Mouse (Mus musculus) heart, embryonic 13.5 days (tissue): ENCODE results near the gene Rpl32. TPM values are rescaled to one million over a fixed set of nuclear protein-coding genes. Genes with fewer than 3 reads are reported as not detected.
A peak's percentile ranks its signal among the peaks of the same experiment; 100 is the strongest.

ENCODE experiments used
- ATAC-seq: fragments of 200-750 bp; cut with Nextera tagmentation; 2 replicates; pipeline ENCODE4 v1.8.0; 2017; ENCODE audit warnings: moderate TSS enrichment; ENCODE audit not compliant: insufficient number of reproducible peaks, low FRiP score, low TSS enrichment; ENCODE audit errors: extremely low read depth
- H3K27ac ChIP-seq: fragments of 300-500 bp; sonication (generic); replicated peaks from 2 replicates; pipeline ENCODE4 v1.5.1; 2015; ENCODE audit warnings: moderate library complexity, mild to moderate bottlenecking, inconsistent platforms
- H3K27me3 ChIP-seq: fragments of 300-500 bp; sonication (generic); replicated peaks from 2 replicates; pipeline ENCODE4 v1.6.1; 2015; ENCODE audit warnings: mild to moderate bottlenecking, inconsistent platforms
- H3K36me3 ChIP-seq: fragments of 300-500 bp; sonication (generic); 2 replicates; pipeline ENCODE4 v1.6.1; 2015; ENCODE audit warnings: mild to moderate bottlenecking, inconsistent platforms
- H3K4me1 ChIP-seq: fragments of 300-500 bp; sonication (generic); 2 replicates; pipeline ENCODE4 v1.6.1; 2015; ENCODE audit warnings: inconsistent platforms
- H3K4me2 ChIP-seq: fragments of 300-500 bp; sonication (generic); 2 replicates; pipeline ENCODE4 v1.6.1; 2015; ENCODE audit warnings: inconsistent platforms, mild to moderate bottlenecking, moderate library complexity
- H3K4me3 ChIP-seq: fragments of 300-500 bp; sonication (generic); 2 replicates; pipeline ENCODE4 v1.5.1; 2015; ENCODE audit warnings: moderate library complexity, mild to moderate bottlenecking, inconsistent platforms
- H3K9ac ChIP-seq: fragments of 300-500 bp; sonication (generic); 2 replicates; pipeline ENCODE4 v1.6.1; 2015; ENCODE audit warnings: inconsistent platforms, mild to moderate bottlenecking, moderate library complexity
- H3K9me3 ChIP-seq: fragments of 300-500 bp; sonication (generic); 2 replicates; pipeline ENCODE4 v1.6.1; 2016; ENCODE audit warnings: inconsistent platforms
- WGBS: fragments of 180-500 bp; shearing (Covaris S2); methylation state at CpG from one replicate; pipeline ENCODE4 v1.1.7; 2015; ENCODE audit warnings: mixed read lengths; 5-methylcytosine and 5-hydroxymethylcytosine counted together
- polyA plus RNA-seq: library from polyadenylated mRNA; unstranded; fragments of >200 nt; fragmentation: Nextera tagmentation; extraction: Ambion mirVana; gene quantifications from 2 replicates; pipeline ENCODE4 v1.2.1, GENCODE M21; 2015

Rpl32 gene
- polyA plus RNA-seq: 1,371 and 1,440 TPM in 2 replicates

- Histone ChIP-seq H3K4me2 (peak within 1 kb of the TSS; percentile 73), H3K27me3 (no peaks in the 10 kb centered on the region), H3K9ac (peak within 1 kb of the TSS; percentile 98), H3K9me3 (no peaks in the 10 kb centered on the region), H3K36me3 (peaks cover 39% of the 10 kb centered on the region), H3K27ac (peak within 1 kb of the TSS; percentile 96), H3K4me1 (peaks cover 31% of the 10 kb centered on the region), H3K4me3 (peak within 1 kb of the TSS; percentile 90)
- under 1% methylated on average over 47 of the region's 47 CpGs for WGBS
- ATAC-seq: peak; percentile 32; the same call in 1 of the 2 replicates
These were observed at the start of gene Rpl32 for GRCm38 (mm10) chr6:115808488-115809231. Gene Rpl32, minus strand, starts transcription at chr6:115808747.

- Histone ChIP-seq H3K27ac (peak overlapping the region; percentile 77), H3K9me3 (no peaks in the 10 kb centered on the region), H3K27me3 (no peaks in the 10 kb centered on the region), H3K36me3 (no peaks in the 10 kb centered on the region), H3K4me1 (peaks cover 64% of the 10 kb centered on the region), H3K9ac (no peak overlapping the region), H3K4me3 (no peak overlapping the region), H3K4me2 (no peak overlapping the region)
- ATAC-seq: no peak
- 50% methylated on average over 4 of the region's 4 CpGs for WGBS
These were observed 47.8 kb upstream of the Rpl32 start for GRCm38 (mm10) chr6:115856361-115856745.

GRCm38 (mm10) chr6:115855733-115856360 lies 47.3 kb upstream of the Rpl32 start:
- WGBS: 56% methylated on average over 3 of the region's 3 CpGs
- H3K27me3 ChIP-seq: no peaks in the 10 kb centered on the region
- H3K27ac ChIP-seq: peak overlapping the region; percentile 77
- H3K36me3 ChIP-seq: no peaks in the 10 kb centered on the region
- no peak overlapping the region for H3K4me3 ChIP-seq
- no peak for ATAC-seq
- H3K9ac ChIP-seq: no peak overlapping the region
- no peak overlapping the region for H3K4me2 ChIP-seq
- peaks cover 64% of the 10 kb centered on the region for H3K4me1 ChIP-seq
- no peaks in the 10 kb centered on the region for H3K9me3 ChIP-seq

- peaks cover 53% of the 10 kb centered on the region for H3K4me1 ChIP-seq
- H3K9me3 ChIP-seq: no peaks in the 10 kb centered on the region
- no peak for ATAC-seq
- H3K4me2 ChIP-seq: no peak overlapping the region
- no peaks in the 10 kb centered on the region for H3K27me3 ChIP-seq
- H3K36me3 ChIP-seq: peaks cover 6% of the 10 kb centered on the region
- H3K27ac ChIP-seq: no peak overlapping the region
- H3K4me3 ChIP-seq: no peak overlapping the region
- no peak overlapping the region for H3K9ac ChIP-seq
- WGBS: 66% methylated on average over 2 of the region's 2 CpGs
These were observed 45.9 kb upstream of the Rpl32 start for GRCm38 (mm10) chr6:115854432-115854831.

GRCm38 (mm10) chr6:115853985-115854384 lies 45.4 kb upstream of the Rpl32 start:
- H3K4me2 ChIP-seq: peak overlapping the region; percentile 89
- no peak for ATAC-seq
- H3K4me3 ChIP-seq: peak overlapping the region; percentile 64
- no peaks in the 10 kb centered on the region for H3K27me3 ChIP-seq
- peak overlapping the region; percentile 81 for H3K9ac ChIP-seq
- H3K27ac ChIP-seq: peak overlapping the region; percentile 91
- peaks cover 49% of the 10 kb centered on the region for H3K4me1 ChIP-seq
- H3K36me3 ChIP-seq: peaks cover 11% of the 10 kb centered on the region
- 48% methylated on average over 7 of the region's 7 CpGs for WGBS
- no peaks in the 10 kb centered on the region for H3K9me3 ChIP-seq

GRCm38 (mm10) chr6:115853091-115853813 lies 44.7 kb upstream of the Rpl32 start, which contains the start of the genes Mbd4 and Ift122:
Gene Mbd4, minus strand, starts transcription at chr6:115853371.
Gene Ift122, plus strand, starts transcription at chr6:115853470.
- Histone ChIP-seq H3K27ac (peak within 1 kb of the TSS; percentile 92), H3K4me3 (peak within 1 kb of the TSS; percentile 64), H3K27me3 (no peaks in the 10 kb centered on the region), H3K4me2 (peak within 1 kb of the TSS; percentile 89), H3K9ac (peak within 1 kb of the TSS; percentile 85), H3K4me1 (peaks cover 53% of the 10 kb centered on the region), H3K9me3 (no peaks in the 10 kb centered on the region), H3K36me3 (peaks cover 18% of the 10 kb centered on the region)
- peak; percentile 94 for ATAC-seq
- under 1% methylated on average over 51 of the region's 51 CpGs for WGBS

GRCm38 (mm10) chr6:115852446-115853090 lies 44.0 kb upstream of the Rpl32 start:
- ATAC-seq: peak; percentile 11
- 5% methylated on average over 20 of the region's 20 CpGs for WGBS

GRCm38 (mm10) chr6:115848598-115849304 lies 40.2 kb upstream of the Rpl32 start:
- Histone ChIP-seq H3K27ac (no peak overlapping the region), H3K9ac (no peak overlapping the region), H3K4me1 (peaks cover 26% of the 10 kb centered on the region), H3K36me3 (peaks cover 42% of the 10 kb centered on the region), H3K4me2 (no peak overlapping the region), H3K9me3 (no peaks in the 10 kb centered on the region), H3K27me3 (no peaks in the 10 kb centered on the region), H3K4me3 (no peak overlapping the region)
- no peak for ATAC-seq
- 93% methylated on average over 10 of the region's 10 CpGs for WGBS

More at GRCm38 (mm10) chr6:115852446-115853090, 44.0 kb upstream of the Rpl32 start:
- peaks cover 53% of the 10 kb centered on the region for H3K4me1 ChIP-seq
- no peaks in the 10 kb centered on the region for H3K27me3 ChIP-seq
- H3K4me2 ChIP-seq: peak overlapping the region; percentile 89
- H3K27ac ChIP-seq: peak overlapping the region; percentile 92
- peak overlapping the region; percentile 85 for H3K9ac ChIP-seq
- H3K4me3 ChIP-seq: peak overlapping the region; percentile 64
- peaks cover 20% of the 10 kb centered on the region for H3K36me3 ChIP-seq
- no peaks in the 10 kb centered on the region for H3K9me3 ChIP-seq

GRCm38 (mm10) chr6:115846640-115847411 lies 38.3 kb upstream of the Rpl32 start:
- WGBS: 36% methylated on average over 8 of the region's 8 CpGs
- peaks cover 16% of the 10 kb centered on the region for H3K4me1 ChIP-seq
- no peak overlapping the region for H3K4me2 ChIP-seq
- no peaks in the 10 kb centered on the region for H3K9me3 ChIP-seq
- H3K9ac ChIP-seq: no peak overlapping the region
- no peak overlapping the region for H3K4me3 ChIP-seq
- no peaks in the 10 kb centered on the region for H3K27me3 ChIP-seq
- no peak for ATAC-seq
- 0 out of 2 replicates have a peak overlapping the region, but pooled peaks have one; percentile 20 for H3K27ac ChIP-seq
- H3K36me3 ChIP-seq: peaks cover 62% of the 10 kb centered on the region

- H3K27me3 ChIP-seq: no peaks in the 10 kb centered on the region
- no peaks in the 10 kb centered on the region for H3K9me3 ChIP-seq
- no peak overlapping the region for H3K4me3 ChIP-seq
- 91% methylated on average over 4 of the region's 4 CpGs for WGBS
- H3K4me2 ChIP-seq: no peak overlapping the region
- no peak overlapping the region for H3K27ac ChIP-seq
- peaks cover 12% of the 10 kb centered on the region for H3K4me1 ChIP-seq
- H3K36me3 ChIP-seq: peaks cover 64% of the 10 kb centered on the region
- no peak for ATAC-seq
- no peak overlapping the region for H3K9ac ChIP-seq
These were observed 36.5 kb upstream of the Rpl32 start for GRCm38 (mm10) chr6:115845006-115845405.
